Mouse (Mus musculus) R1 (cell line): ENCODE results near the gene Gpr85.

Experiments used
- DNase-seq: peaks from one replicate; pipeline ENCODE4 v3.0.0-alpha.2; 2018; ENCODE audit warnings: low read depth, low spot score

Gene Gpr85

DNA sequence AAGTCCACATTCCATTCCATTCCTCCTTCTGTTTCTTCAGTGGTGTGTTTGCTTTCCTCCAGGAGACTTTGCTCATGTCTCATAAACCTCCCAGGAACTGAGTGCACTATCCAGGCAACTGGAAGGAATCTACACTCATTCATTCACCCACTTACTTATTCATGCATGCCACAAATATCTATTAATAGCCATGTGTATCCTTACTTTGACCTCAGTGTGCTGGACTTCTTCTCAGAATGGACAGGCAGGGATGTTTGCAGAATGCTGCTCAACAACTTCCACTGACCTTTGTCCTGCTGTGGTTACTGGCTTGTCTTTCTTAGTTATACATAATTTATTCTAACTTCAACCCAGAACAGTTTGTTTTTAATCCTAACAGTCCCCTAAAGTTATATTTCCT lies 23.1 kb downstream of the Gpr85 start:
- no peak for DNase-seq

DNA sequence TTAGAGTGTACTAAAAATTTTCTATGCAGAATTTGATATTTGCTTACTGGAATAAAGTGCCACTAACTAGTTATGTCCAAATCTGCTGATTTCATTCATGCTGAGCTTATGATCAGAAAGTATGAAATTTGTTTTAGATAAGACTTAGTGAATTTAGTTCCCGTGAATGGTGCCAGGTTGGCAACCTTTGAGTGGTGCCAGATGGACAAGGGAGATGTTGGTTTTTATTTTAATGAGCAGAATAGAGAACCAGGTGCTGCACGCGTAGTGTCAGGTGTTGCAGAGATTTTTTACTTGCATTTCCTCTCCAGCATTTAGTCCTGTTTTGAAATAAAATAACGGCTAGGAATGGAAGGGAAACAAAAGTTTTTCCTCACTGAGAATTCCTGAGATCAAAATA lies 27.6 kb downstream of the Gpr85 start:
- no peak for DNase-seq

GRCm38 (mm10) chr6:13800071-13800470 lies 39.7 kb downstream of the Gpr85 start:
- no peak for DNase-seq

DNA sequence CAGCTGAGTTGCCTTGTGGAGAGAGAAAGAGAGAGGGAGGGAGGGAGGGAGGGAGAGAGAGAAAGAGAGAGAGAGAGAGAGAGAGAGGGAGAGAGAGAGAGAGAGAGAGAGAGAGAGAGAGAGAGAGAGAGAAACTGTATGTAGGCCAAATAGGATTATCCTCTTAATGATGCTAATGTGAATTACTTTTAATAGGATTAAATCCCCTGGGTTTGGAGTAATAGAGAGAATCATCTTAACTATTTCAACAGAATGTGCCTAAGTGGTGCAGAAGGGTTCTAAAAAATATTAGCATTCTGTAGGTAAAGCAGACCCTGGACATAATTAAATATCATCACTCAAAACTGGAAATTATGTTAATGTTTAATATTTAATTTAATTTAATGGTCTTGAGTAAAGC lies 42.4 kb downstream of the Gpr85 start:
- no peak for DNase-seq
